Mouse (Mus musculus) cerebellum, postnatal 4 days (tissue): ENCODE results near the gene Ulk1.
A peak's percentile ranks its signal among the peaks of the same experiment; 100 is the strongest.
"Not testable (repeated sequence)": the region's sequence is repeated elsewhere in the genome, so short reads cannot be mapped to it uniquely, and the experiment has no call there.

ENCODE experiments used
- DNase-seq, 2 experiments: peaks; one replicate each; pipeline ENCODE4 v3.0.0; 2022; ENCODE audit warnings: low spot score in 2 of 2, mixed read lengths in 1 of 2

The Ulk1 gene

DNA sequence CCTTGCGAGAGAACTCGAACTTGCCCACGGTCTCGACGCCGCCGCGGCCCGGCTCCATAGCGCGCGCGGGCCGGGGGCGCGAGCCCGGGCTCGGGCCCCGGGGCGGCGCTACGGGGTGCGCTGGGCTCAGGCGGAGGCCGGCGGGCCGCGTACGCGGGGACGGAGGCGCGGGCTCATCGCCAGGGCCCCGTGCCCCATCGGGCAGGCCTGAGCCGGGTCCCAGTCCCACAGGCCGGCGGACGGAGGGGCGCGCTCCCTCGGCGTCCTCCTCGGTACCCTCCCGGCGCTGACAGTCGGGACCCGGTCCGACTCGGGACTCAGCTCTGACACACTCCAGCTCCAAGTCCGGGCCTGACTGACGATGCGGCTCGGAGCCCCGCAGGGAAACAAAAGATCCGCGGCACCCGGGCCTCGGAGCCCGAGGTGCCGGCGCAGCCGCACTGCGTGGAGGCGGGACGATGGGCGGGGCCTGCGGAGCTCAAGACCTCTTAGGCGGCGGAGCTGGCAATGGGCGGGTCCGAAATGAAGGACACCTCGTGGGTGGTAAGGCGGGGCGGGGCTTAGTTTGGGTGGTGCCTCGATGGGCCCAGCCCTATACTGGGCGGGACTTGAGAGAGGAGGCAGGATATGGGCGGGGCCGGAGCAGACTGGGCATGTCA lies at the start of gene Ulk1:
Gene Ulk1, minus strand, starts transcription at position 431 of the 659 bp plus-strand sequence.
- DNase-seq: peak; percentile 98 to 99

GRCm38 (mm10) chr5:110859013-110859650 lies 49.2 kb upstream of the Ulk1 start:
- no peak for DNase-seq

GRCm38 (mm10) chr5:110857091-110857490 lies 47.2 kb upstream of the Ulk1 start:
- DNase-seq: no peak

DNA sequence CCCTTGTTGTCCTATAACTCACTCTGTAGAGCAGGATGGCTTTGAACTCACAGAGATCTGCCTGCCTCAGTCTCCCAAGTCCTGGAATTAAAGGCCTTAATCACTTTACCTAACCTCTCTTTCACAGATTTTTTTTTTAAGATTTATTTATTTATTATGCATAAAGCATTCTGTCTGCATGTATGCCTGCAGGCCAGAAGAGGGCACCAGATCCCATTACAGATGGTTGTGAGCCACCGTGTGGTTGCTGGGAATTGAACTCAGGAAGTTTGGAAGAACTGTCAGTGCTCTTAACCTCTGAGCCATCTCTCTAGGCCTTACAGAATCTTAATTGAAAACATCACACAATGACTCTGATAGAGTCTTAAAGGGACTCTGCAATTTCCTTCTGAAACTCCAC lies 43.1 kb upstream of the Ulk1 start:
- DNase-seq: no peak

- no peak for DNase-seq
Observed at GRCm38 (mm10) chr5:110841046-110841862, 31.4 kb upstream of the Ulk1 start.

DNA sequence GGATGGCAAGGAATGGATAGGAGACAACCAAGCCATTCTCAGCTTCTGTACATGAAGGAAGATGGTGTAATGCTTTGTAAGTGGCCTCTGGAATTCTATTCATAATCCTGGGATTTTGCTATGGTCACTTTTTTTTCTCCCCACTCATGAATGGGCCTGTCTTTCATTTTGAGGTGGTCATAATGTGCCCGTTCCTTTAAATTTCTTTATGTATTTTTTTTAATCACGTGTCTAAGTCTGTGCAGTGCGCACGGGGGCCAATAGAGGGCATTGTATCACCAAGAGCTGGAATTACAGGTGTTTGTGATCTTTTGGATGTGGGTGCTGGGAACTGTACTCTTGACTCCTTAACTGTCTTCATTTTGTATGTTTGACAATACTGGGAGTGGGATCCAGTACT lies 30.6 kb upstream of the Ulk1 start:
- DNase-seq: peak in 1 of 2 experiments; percentile 40

- DNase-seq: peak; percentile 92 to 97
Observed at GRCm38 (mm10) chr5:110839678-110840365, 29.9 kb upstream of the Ulk1 start, which contains the start of the genes Hscb and Chek2. Gene Hscb (minus strand): TSS chr5:110839777. Gene Chek2 (plus strand): TSS chr5:110839979.

- DNase-seq: no peak
Observed at GRCm38 (mm10) chr5:110839038-110839677, 29.3 kb upstream of the Ulk1 start.

DNA sequence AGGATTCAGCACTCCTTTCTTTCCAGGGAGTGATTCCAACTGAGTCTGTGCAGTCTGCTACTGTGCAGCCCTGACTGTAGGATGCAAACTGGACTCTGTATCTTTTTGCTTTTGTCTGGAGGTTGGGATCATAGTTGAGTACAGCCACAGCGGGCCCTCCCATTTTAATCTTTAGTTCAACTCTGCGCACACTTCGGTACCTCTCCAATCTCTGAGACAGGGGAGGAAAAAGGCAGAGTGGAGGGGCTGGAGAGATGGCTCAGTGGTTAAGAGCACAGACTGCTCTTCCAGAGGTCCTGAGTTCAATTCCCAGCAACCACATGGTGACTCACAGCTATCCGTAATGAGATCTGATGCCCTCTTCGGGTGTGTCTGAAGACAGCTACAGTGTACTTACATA lies 28.1 kb upstream of the Ulk1 start:
- DNase-seq: not testable (repeated sequence)

DNA sequence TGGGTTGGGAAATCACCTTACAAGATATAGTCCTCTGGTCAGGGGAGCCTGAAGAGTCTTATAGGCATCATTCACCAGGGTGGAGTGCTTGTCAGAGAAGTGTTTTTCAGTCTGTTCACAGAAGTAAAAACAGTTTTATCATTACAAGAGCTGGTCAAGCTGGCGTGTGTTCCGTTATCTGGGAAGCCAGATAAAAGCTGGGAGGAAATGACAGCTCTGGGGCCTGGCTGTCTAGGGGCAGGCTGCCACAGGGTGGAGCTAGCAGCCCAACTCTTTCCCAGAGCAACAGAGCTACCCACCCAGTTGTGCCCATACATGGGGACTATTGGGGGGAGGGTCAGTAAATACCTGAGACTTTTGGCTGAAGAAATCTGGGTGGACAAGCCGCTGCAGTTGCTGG lies 26.1 kb upstream of the Ulk1 start:
- DNase-seq: peak in 1 of 2 experiments; percentile 50

DNA sequence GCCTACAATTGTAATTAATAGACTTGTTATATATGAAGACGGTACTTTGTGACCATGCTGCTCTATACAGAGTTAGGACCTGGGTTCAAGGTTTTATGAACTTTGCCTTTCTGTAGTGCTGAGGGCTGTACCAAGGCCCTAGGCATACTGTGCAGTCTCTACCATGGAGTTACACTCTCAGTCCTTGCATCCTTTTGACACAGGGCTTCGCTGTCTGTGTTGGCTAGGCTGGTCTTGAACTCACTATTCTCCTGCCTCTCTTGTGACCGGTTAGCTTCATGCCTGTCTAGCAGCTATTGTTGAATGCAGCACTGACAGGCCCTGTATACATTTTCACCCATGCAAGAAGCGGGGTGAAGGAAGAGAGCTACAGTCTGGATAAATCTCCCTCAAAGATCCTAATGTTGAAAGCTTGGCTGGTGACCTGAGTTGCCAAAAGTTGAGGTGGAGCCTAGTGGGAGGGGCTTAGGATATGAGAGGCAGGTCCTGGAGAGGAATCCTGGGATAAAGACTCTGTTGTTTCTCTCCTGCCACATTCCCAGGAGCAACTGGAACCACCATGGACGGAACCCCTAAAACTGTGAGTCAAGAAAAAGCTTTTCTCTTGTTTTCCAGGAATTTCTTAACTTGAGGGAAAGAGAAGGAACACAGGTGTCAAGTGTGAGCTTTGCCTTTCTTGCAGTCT lies 21.3 kb upstream of the Ulk1 start:
- DNase-seq: no peak

DNA sequence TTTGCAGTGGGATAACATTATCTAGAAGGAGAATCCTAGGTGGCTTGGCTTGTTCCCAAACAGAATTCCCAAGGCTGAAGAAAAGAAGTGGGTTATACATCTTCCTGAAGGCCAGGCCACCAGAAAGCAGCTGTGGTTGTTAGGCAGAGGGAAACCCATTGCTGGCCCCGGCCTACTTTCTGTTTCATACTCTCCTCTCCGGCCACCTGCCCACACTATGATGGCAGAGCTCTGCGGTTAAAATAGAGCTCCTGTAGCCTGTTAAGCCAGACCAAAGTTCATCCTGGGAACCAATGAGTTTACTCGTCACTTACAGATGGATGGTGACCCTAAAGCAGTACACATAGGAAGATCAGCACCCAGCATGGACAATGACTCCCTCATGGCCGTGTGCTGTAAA lies 17.7 kb upstream of the Ulk1 start:
- no peak for DNase-seq

GRCm38 (mm10) chr5:110826781-110827495 lies 17.0 kb upstream of the Ulk1 start:
- DNase-seq: no peak

GRCm38 (mm10) chr5:110824421-110824820 lies 14.5 kb upstream of the Ulk1 start:
- no peak for DNase-seq

DNA sequence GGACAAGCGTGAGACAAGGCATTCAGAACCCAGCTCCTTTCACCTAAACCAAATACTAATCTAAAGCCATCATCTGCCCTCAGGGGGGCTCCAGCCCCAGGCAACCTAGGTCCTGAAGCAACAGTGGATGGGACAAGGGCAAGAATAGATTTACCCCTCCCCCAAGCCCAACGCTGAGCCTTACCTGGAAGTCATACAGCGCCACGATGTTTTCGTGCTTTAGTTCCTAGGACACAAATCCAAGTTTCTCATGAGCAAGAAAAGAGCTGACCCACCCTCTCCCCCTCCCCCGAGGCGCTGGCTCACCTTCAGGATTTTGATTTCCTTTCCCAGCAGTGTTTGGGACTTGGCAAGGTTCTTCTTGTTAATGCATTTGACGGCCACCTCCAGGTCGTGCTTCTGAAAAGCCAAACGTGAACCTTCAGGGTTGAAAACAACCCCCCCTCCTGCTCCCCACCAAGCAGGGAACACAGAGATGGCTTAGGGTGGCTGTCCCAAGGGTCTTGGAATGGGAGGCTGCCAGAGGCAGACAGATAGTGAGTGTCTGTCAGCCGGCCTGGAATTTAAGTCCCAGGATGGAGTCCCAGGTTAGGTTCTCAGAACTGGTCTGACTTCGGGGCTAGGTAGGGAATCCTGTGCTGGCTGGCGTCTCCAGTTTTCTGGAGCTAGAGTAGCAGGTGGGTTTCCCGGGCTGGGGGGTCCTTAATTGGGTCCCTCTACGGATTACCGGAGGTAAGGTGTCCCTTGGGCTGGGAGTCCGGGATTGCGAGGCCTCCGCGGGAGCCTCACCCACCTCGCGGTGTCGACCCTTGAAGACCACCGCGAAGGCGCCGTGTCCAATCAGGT lies 853 bp downstream of the Ulk1 start:
- no peak for DNase-seq

- DNase-seq: peak; percentile 48 to 73
Observed at GRCm38 (mm10) chr5:110808061-110808631, 1.8 kb downstream of the Ulk1 start.

- no peak for DNase-seq
Observed at GRCm38 (mm10) chr5:110807453-110807852, 2.4 kb downstream of the Ulk1 start.

GRCm38 (mm10) chr5:110806676-110807075 lies 3.2 kb downstream of the Ulk1 start:
- no peak for DNase-seq

GRCm38 (mm10) chr5:110806154-110806553 lies 3.7 kb downstream of the Ulk1 start:
- no peak for DNase-seq
